Mouse (Mus musculus) urinary bladder, postnatal 4 days (tissue): ENCODE data around the gene Cfap299.

Source experiments
- DNase-seq, 2 experiments: peaks; one replicate each; pipeline ENCODE4 v3.0.0; 2021 to 2022; ENCODE audit warnings: low spot score in 2 of 2

The Cfap299 gene

GRCm38 (mm10) chr5:98807953-98808352 lies 478.8 kb downstream of the Cfap299 start:
- DNase-seq, result no peak

- DNase-seq, result no peak
These were observed 483.3 kb downstream of the Cfap299 start for GRCm38 (mm10) chr5:98812380-98812779.

- DNase-seq, result no peak
These were observed 486.2 kb downstream of the Cfap299 start for GRCm38 (mm10) chr5:98815269-98815668.

GRCm38 (mm10) chr5:98833760-98834159 lies 504.7 kb downstream of the Cfap299 start:
- DNase-seq, result no peak

- DNase-seq, result no peak
These were observed 505.2 kb downstream of the Cfap299 start for GRCm38 (mm10) chr5:98834300-98834699.

GRCm38 (mm10) chr5:98842600-98843310 lies 513.7 kb downstream of the Cfap299 start:
- DNase-seq, result no peak

GRCm38 (mm10) chr5:98844664-98845063 lies 515.6 kb downstream of the Cfap299 start:
- no peak for DNase-seq
